Mouse (Mus musculus): ENCODE measurements around the gene Inpp4a. TPM values are rescaled to one million over a fixed set of nuclear protein-coding genes. Genes with fewer than 3 reads are reported as not detected.
A peak's percentile ranks its signal among the peaks of the same experiment; 100 is the strongest.

Inpp4a gene
- total RNA-seq, 2 experiments from 2014 or later, result 18.4 to 23.5 TPM

DNA sequence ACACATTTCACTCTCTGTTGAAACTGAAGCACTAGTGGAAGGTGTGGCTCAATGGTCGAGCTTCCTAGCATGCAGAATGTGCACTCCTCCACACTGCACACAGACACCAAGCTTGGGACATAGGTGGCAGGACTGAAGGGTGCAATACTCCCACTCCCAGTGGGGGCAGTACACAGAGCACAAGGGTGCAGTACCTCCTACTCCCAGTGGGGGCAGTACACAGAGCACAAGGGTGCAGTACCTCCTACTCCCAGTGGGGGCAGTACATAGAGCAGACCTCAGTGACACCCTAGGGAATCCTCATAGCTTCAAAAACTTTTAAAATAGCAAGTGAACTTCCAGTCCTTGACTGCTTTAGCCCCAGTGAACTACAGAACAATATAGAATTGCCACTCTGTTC, 119.8 kb downstream of the Inpp4a start:
- DNase-seq, result peak; percentile 63

DNA sequence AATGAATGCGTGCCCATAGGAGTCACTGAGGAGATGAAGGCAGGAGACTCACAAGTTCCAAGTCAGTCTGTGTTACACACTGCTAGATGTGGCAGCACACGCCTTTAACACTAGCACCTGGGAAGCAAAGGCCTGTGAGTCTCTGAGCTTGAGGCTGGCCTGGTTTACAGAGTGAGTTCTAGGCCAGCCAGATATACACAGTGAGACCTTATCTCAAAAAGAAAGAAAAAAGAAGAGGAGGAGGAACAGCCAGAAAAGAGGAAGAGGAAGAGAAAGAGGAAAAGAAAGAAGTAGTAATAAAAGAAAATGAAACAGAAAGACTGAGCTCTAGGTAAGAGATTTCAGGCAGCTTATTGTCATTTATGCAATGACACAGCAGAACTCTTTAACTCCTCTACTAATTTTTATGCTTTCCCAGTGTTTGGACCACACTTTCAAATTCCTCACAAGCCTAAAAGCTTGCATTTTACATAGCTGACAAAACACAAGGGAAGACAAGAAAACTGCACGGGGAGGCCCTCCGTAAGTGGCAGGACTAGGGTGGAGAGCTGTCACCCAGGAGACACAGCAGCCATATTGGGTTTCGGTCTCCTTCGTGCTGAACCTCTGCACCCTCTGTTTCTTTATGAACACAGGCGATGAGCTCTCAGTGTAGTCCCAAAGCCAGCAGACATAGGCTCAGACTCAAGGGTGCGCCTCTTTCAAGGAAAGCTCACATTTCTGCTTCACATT, 127.6 kb downstream of the Inpp4a start:
- no peak for DNase-seq

DNA sequence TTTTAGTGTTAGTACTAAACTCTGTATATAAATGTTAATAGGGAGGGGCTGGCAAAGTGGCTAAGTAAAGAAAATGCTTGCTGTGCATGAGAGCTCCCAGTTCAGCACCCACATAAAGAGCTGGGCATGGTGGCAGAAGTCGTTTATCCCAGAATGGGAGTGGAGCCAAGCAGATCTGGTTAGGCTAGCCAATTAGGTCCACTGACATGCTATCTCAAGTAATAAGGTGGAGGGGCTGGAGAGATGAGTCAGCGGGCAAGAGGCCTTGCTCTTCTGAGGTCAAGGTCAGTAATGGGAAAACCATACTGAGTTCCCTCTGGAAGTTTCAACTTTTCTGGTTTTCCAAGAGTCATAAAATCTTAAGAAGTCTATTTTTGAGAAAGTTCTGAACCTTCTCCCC, 129.2 kb downstream of the Inpp4a start:
- peak; percentile 59 for DNase-seq

DNA sequence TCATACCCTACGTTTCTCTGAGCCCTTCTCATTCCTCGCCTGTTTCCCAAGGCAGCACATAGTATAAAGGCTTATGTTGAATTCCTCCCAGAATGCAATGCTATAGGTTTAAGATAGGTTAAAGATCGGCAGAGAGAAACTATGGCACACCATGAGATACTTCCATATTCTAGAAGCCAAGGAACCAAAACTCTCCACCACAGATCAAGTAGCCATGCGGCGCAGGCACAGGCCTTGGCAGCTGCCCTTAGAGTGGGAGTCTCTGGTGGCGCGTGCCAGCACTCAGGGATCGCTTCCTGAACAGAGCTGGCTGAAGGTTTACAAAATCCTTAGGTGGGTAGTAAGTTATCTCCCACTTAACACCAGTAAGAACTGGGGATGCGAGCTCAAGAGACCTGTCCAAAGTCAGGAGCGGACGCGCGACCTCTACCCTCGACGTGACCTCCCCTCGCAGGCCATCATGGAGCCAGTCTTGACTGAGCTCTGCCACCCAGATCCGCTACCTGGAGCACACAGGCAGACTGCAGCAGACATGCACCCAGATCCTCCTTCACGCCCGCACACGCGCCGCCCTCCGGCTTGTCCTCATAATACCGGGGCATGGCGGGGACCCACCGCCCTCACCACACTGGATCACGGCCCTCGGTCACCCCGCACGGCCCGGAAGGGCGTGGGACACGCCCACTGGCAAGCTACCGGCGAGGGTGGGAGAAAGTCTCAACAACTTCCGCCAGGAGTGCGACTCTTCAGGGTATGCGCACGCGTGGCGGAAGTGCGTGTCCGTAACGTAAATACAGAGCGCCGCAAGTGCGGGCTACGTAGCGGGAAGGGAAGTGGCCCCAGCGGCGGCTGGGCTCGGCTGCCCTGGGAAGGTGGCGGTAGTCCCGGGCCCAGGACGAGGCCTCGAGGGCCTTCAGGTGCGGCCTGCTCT, 130.0 kb downstream of the Inpp4a start, which contains the start of the genes Coa5 and Unc50:
Gene Coa5, minus strand, starts transcription at position 738 of the 931 bp plus-strand sequence.
Gene Unc50, plus strand, starts transcription at position 774 of the 931 bp plus-strand sequence.
- DNase-seq, result peak; percentile 97

- no peak for DNase-seq
These were observed 130.7 kb downstream of the Inpp4a start for GRCm38 (mm10) chr1:37430297-37430840.

DNA sequence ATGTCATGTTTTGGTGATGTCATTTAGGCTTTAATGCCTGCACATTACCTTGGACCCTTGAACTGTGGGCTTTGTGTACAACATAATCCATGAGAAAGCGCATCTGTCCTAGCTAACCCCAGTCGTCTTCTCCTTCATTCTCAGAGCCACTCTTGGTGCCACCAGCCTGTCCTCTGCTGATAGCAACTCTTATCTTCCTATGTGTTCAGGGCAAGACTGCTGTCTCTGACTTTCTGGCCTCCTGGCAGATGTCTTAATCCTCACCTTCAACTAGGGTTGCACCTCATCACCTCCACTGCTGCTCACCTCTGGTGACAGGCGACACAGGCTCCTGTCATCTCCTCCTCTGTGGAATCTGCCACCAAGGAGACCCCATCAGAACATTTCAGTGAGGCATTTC, 136.8 kb downstream of the Inpp4a start:
- DNase-seq, result no peak

- DNase-seq, result no peak
These were observed 143.5 kb downstream of the Inpp4a start for GRCm38 (mm10) chr1:37442848-37443835.

- DNase-seq, result peak; percentile 82
These were observed 148.9 kb downstream of the Inpp4a start for GRCm38 (mm10) chr1:37448361-37449095.

DNA sequence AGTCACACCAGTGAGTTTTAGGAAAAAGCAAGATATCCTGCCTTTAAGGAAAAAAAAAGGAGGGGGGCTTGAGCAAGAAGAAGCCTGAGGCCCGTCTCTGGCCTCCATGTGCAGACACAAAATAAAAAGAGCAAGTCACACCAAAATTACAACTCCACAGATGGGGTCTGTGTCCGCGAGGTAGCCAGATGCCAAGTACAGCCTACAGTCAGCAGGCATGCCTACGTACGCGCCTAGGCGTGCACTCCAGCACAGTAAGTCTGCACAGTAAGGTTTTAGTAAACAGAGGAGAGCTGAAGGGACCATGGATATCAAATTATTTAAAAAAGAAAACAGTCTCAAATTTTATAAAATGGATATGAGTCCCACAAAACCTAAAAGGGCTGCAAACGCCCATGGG, 151.6 kb downstream of the Inpp4a start:
- DNase-seq, result no peak

- no peak for DNase-seq
These were observed 157.9 kb downstream of the Inpp4a start for GRCm38 (mm10) chr1:37457546-37457945.

Other genes starting within 250 kb of the Inpp4a start
- 1 to 10 TPM; 1.5 to 2.2 TPM for gene Cnga3, start 85.4 kb upstream of the Inpp4a start, total RNA-seq (2021)
- gene Coa5, start 130.2 kb downstream of the Inpp4a start, total RNA-seq (2021), result 100 to 1,000 TPM in 1 of 2 experiments, 10 to 100 TPM in 1; 85.2 to 102 TPM
- gene Unc50, start 130.3 kb downstream of the Inpp4a start, total RNA-seq (2021), result 10 to 100 TPM; 60.7 to 62.2 TPM
- 10 to 100 TPM in 1 of 2 experiments, 1 to 10 TPM in 1; 9.7 to 11.4 TPM for gene Mgat4a, start 241.2 kb downstream of the Inpp4a start, total RNA-seq (2021)

Measured in adrenal gland, postnatal 10 days (tissue).